Mouse (Mus musculus): ENCODE results near the gene Sh3bp5. TPM values are rescaled to one million over a fixed set of nuclear protein-coding genes. Genes with fewer than 3 reads are reported as not detected.

Sh3bp5 gene
- polyA plus RNA-seq, 2 experiments: 6.4 to 14.7 TPM

GRCm38 (mm10) chr14:31385406-31385805 is 50.5 kb downstream of the Sh3bp5 start:
- no peak overlapping the region for H3K27ac ChIP-seq

DNA sequence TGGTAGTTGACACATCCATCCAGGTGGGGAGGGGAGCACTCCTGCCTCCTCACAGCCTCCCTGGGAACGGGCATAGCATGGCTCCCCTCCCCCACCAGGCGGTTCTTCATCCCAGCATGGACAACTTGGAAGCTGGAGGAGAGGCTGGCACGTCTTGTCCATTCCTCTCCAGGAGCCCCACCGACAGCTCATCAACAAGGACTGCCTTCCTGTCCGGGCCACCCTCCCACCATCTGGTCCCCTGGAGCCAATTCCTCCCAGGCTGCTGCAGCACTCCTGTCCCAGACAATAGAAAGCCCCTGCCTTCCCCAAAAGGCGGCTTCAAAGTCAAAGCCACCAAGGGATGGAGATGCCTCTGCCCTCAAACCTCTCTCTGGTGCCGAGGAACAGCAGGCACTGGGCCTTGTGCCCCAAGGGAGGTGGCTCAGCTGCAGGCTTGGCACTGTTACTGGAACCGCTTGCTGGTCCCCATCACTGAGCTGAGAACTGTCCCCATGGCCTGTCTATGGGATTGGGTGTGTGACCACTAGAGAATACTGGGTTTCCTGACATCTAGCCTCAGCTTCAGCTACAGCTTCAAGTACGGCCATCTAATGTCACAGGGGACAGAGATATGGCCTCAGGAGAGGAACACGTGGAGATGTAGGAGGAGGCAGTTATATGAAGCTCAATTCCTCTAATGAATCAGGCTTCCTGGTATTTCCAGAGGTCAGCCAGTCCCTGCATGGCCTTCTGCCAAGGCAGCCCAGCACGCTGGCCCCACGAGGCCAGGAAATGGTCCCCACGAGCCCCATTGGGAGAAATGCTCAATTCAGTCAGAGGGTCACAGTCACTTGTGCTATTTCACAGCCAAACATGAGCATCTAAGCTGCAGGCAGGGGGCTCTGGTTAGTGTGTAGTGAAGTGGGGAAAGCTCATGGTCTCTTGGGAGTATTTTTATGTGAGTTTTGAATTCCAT is 51.2 kb downstream of the Sh3bp5 start:
- no peak for DNase-seq (ENCODE audit: low read depth in 3 of 3, low spot score in 3 of 3)
- ATAC-seq (ENCODE audit: insufficient read depth): no peak
- 67% methylated on average over 13 of the region's 13 CpGs for WGBS (ENCODE audit: insufficient replicate concordance)

More at GRCm38 (mm10) chr14:31385406-31385805, 50.5 kb downstream of the Sh3bp5 start:
- H3K9me3 ChIP-seq (ENCODE audit: control insufficient read depth, low read length): no peaks in the 10 kb centered on the region
- H3K9ac ChIP-seq (replicated peaks): no peak overlapping the region
- no peak overlapping the region for H3K4me3 ChIP-seq (ENCODE audit: insufficient read depth in 1 of 2, low read depth in 2 of 2, low read length in 2 of 2)
- no peaks in the 10 kb centered on the region for H3K36me3 ChIP-seq (replicated peaks; ENCODE audit: control insufficient read depth, insufficient read depth, low read depth)
- ATAC-seq (ENCODE audit: insufficient read depth) (no peak), DNase-seq (ENCODE audit: low read depth in 3 of 3, low spot score in 3 of 3) (no peak)
- no peaks in the 10 kb centered on the region; a peak in 2 of 4 replicates for H3K4me1 ChIP-seq (replicated peaks; ENCODE audit: control insufficient read depth in 2 of 2, insufficient read depth in 2 of 2, low read length in 1 of 2)
- no peaks in the 10 kb centered on the region for H3K27me3 ChIP-seq (ENCODE audit: control insufficient read depth, insufficient read depth, low read length)
- H3K4me2 ChIP-seq (ENCODE audit: low read depth): no peak overlapping the region
- WGBS (ENCODE audit: insufficient replicate concordance): 67% methylated on average over 5 of the region's 5 CpGs
- TF ChIP-seq CTCF (IDR thresholded peaks at IDR 0.05; ENCODE audit: low read depth): no peak
- no peak for TF ChIP-seq EP300 (IDR thresholded peaks at IDR 0.05; ENCODE audit: low read depth)

DNA sequence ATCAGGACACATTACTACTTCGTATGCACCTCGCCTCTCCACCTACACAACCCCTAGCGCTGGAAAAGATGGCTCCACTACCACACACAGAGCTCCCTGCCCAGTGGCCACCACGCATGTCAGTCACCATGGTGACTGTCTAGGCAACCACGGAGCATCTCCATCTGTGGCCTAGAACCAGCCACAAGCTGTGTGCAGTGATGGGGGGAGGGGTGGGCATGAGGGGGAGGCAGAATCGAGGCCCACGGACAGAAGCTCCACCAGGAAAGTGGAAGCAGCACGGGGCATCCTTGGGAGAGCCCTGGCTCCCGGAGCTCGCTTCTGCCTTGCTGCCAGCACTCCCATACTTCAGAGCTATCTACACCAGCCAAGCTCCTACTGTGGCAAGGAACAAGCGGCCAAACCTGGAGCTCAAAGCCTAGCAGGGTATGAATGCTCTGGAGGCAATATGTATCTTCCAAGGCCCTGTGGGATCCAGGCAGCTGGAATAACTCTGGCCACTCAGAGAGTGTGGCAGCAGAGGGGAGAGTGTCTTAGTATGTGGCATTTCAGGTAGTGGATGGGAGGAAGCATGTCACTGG is 52.3 kb downstream of the Sh3bp5 start:
- TF ChIP-seq CTCF (IDR thresholded peaks at IDR 0.05; ENCODE audit: low read depth) (no peak), EP300 (IDR thresholded peaks at IDR 0.05; ENCODE audit: low read depth) (no peak)
- no peaks in the 10 kb centered on the region; a peak in 2 of 4 replicates for H3K4me1 ChIP-seq (replicated peaks; ENCODE audit: control insufficient read depth in 2 of 2, insufficient read depth in 2 of 2, low read length in 1 of 2)
- H3K36me3 ChIP-seq (replicated peaks; ENCODE audit: control insufficient read depth, insufficient read depth, low read depth): no peaks in the 10 kb centered on the region
- H3K27me3 ChIP-seq (ENCODE audit: control insufficient read depth, insufficient read depth, low read length): no peaks in the 10 kb centered on the region
- no peak overlapping the region for H3K9ac ChIP-seq (replicated peaks)
- no peak overlapping the region for H3K4me3 ChIP-seq (ENCODE audit: insufficient read depth in 1 of 2, low read depth in 2 of 2, low read length in 2 of 2)
- WGBS (ENCODE audit: insufficient replicate concordance): 66% methylated on average over 11 of the region's 11 CpGs
- H3K9me3 ChIP-seq (ENCODE audit: control insufficient read depth, low read length): no peaks in the 10 kb centered on the region
- H3K4me2 ChIP-seq (ENCODE audit: low read depth): no peak overlapping the region
- ATAC-seq (ENCODE audit: insufficient read depth) (no peak), DNase-seq (ENCODE audit: low read depth in 3 of 3, low spot score in 3 of 3) (no peak)
- H3K27ac ChIP-seq: no peak overlapping the region

More for the DNA sequence above, 51.2 kb downstream of the Sh3bp5 start:
- TF ChIP-seq EP300 (IDR thresholded peaks at IDR 0.05; ENCODE audit: low read depth): no peak
- no peak for TF ChIP-seq CTCF (IDR thresholded peaks at IDR 0.05; ENCODE audit: low read depth)
- no peaks in the 10 kb centered on the region; a peak in 2 of 4 replicates for H3K4me1 ChIP-seq (replicated peaks; ENCODE audit: control insufficient read depth in 2 of 2, insufficient read depth in 2 of 2, low read length in 1 of 2)
- no peak overlapping the region for H3K27ac ChIP-seq
- no peaks in the 10 kb centered on the region for H3K27me3 ChIP-seq (ENCODE audit: control insufficient read depth, insufficient read depth, low read length)
- H3K4me3 ChIP-seq (ENCODE audit: insufficient read depth in 1 of 2, low read depth in 2 of 2, low read length in 2 of 2): no peak overlapping the region
- H3K9ac ChIP-seq (replicated peaks): no peak overlapping the region
- H3K4me2 ChIP-seq (ENCODE audit: low read depth): no peak overlapping the region
- H3K36me3 ChIP-seq (replicated peaks; ENCODE audit: control insufficient read depth, insufficient read depth, low read depth): no peaks in the 10 kb centered on the region
- H3K9me3 ChIP-seq (ENCODE audit: control insufficient read depth, low read length): no peaks in the 10 kb centered on the region

GRCm38 (mm10) chr14:31382276-31382675 is 53.6 kb downstream of the Sh3bp5 start:
- ATAC-seq (ENCODE audit: insufficient read depth) (no peak), DNase-seq (ENCODE audit: low read depth in 3 of 3, low spot score in 3 of 3) (no peak)
- Histone ChIP-seq H3K27me3 (ENCODE audit: control insufficient read depth, insufficient read depth, low read length) (no peaks in the 10 kb centered on the region), H3K4me1 (replicated peaks; ENCODE audit: control insufficient read depth in 2 of 2, insufficient read depth in 2 of 2, low read length in 1 of 2) (no peaks in the 10 kb centered on the region; a peak in 2 of 4 replicates), H3K4me3 (ENCODE audit: insufficient read depth in 1 of 2, low read depth in 2 of 2, low read length in 2 of 2) (no peak overlapping the region), H3K9ac (replicated peaks) (no peak overlapping the region), H3K36me3 (replicated peaks; ENCODE audit: control insufficient read depth, insufficient read depth, low read depth) (peaks cover 4% of the 10 kb centered on the region), H3K9me3 (ENCODE audit: control insufficient read depth, low read length) (no peaks in the 10 kb centered on the region), H3K4me2 (ENCODE audit: low read depth) (no peak overlapping the region), H3K27ac (no peak overlapping the region)
- whole genome bisulfite sequencing (ENCODE audit: insufficient replicate concordance): 76% methylated on average over 8 of the region's 8 CpGs
- TF ChIP-seq CTCF (IDR thresholded peaks at IDR 0.05; ENCODE audit: low read depth) (no peak), EP300 (IDR thresholded peaks at IDR 0.05; ENCODE audit: low read depth) (no peak)

DNA sequence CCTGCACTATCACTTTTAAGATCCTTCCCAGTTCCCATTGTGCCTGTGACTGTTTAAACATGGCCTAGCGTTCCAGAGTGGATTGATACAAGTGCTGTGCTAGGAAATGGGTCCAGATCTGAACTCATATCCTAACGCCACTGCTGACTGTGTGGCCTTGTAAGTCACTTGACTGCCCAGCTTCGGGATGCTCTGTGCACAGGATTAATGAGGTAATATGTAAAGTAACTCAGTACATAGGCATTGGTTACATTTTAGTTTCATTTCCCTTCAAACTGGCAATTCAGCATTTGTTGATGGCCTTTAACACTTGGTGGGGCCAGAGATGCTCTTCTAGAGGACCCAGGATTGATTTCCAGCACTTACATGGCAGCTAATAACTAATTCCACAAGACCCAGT is 59.5 kb downstream of the Sh3bp5 start:
- TF ChIP-seq EP300 (IDR thresholded peaks at IDR 0.05; ENCODE audit: low read depth) (no peak), CTCF (IDR thresholded peaks at IDR 0.05; ENCODE audit: low read depth) (no peak)
- Histone ChIP-seq H3K27ac (no peak overlapping the region), H3K9ac (replicated peaks) (no peak overlapping the region), H3K9me3 (ENCODE audit: control insufficient read depth, low read length) (no peaks in the 10 kb centered on the region), H3K4me3 (ENCODE audit: insufficient read depth in 1 of 2, low read depth in 2 of 2, low read length in 2 of 2) (no peak overlapping the region), H3K4me2 (ENCODE audit: low read depth) (no peak overlapping the region), H3K36me3 (replicated peaks; ENCODE audit: control insufficient read depth, insufficient read depth, low read depth) (peaks cover 23% of the 10 kb centered on the region), H3K4me1 (replicated peaks; ENCODE audit: control insufficient read depth in 2 of 2, insufficient read depth in 2 of 2, low read length in 1 of 2) (no peaks in the 10 kb centered on the region), H3K27me3 (ENCODE audit: control insufficient read depth, insufficient read depth, low read length) (no peaks in the 10 kb centered on the region)
- no peak for DNase-seq (ENCODE audit: low read depth in 3 of 3, low spot score in 3 of 3)
- ATAC-seq (ENCODE audit: insufficient read depth): no peak
- whole genome bisulfite sequencing (ENCODE audit: insufficient replicate concordance): 77% methylated on average over 3 of the region's 3 CpGs
